Mouse (Mus musculus) cerebellum, adult 2 months (tissue): ENCODE results near the gene Hsd3b7.
A peak's percentile ranks its signal among the peaks of the same experiment; 100 is the strongest.

Experiments used
- CTCF ChIP-seq: fragments of 200-500 bp; IDR thresholded peaks from 2 replicates; pipeline ENCODE4 v1.5.1; 2011; ENCODE audit warnings: low read depth, mild to moderate bottlenecking, control low read depth, low read length, moderate library complexity, borderline replicate concordance; ENCODE audit not compliant: insufficient read depth
- POLR2A ChIP-seq: fragments of 200-500 bp; IDR thresholded peaks from 2 replicates; pipeline ENCODE4 v1.6.1; 2011; ENCODE audit warnings: low read length, control low read depth, borderline replicate concordance; ENCODE audit not compliant: insufficient read depth

DNA sequence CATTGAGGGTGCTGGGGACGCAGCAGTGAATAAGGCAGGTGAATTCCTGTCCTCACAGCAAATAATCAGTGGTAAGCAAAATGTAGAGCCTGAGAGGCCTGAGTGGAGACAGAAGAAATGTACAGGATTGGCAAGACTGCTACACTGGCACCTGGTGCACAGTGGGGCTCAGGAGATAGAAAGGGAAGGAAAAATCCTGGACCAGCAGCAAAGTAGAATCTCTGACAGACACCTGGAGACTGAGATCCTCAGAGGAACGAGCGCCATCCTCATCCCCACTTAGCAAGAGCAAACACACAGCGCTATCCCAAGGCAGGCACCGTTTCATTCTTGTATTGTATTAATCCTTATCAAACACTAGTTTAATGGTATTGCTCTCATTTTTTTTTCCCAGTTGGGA, 37.1 kb downstream of the Hsd3b7 start:
- no peak for TF ChIP-seq CTCF
- TF ChIP-seq POLR2A, result peak; percentile 33; the same call in 1 of the 2 replicates
